Mouse (Mus musculus) heart, embryonic 15.5 days (tissue): ENCODE data around the gene Efr3b. TPM values are rescaled to one million over a fixed set of nuclear protein-coding genes. Genes with fewer than 3 reads are reported as not detected.
A peak's percentile ranks its signal among the peaks of the same experiment; 100 is the strongest.

ENCODE experiments used
- ATAC-seq: fragments of 200-750 bp; cut with Nextera tagmentation; replicated peaks from 2 replicates; pipeline ENCODE4 v1.8.0; 2017; ENCODE audit warnings: low read depth, moderate TSS enrichment; ENCODE audit not compliant: insufficient number of reproducible peaks, insufficient read depth, low FRiP score
- H3K27ac ChIP-seq: fragments of 300-500 bp; sonication (generic); 2 replicates; pipeline ENCODE4 v1.5.1; 2015; ENCODE audit warnings: mild to moderate bottlenecking, inconsistent platforms
- H3K27me3 ChIP-seq: fragments of 300-500 bp; sonication (generic); 2 replicates; pipeline ENCODE4 v1.6.1; 2015; ENCODE audit warnings: inconsistent platforms
- H3K36me3 ChIP-seq: fragments of 300-500 bp; sonication (generic); 2 replicates; pipeline ENCODE4 v1.6.1; 2015; ENCODE audit warnings: mild to moderate bottlenecking, inconsistent platforms
- H3K4me1 ChIP-seq: fragments of 300-500 bp; sonication (generic); replicated peaks from 2 replicates; pipeline ENCODE4 v1.6.1; 2015; ENCODE audit warnings: inconsistent platforms
- H3K4me2 ChIP-seq: fragments of 300-500 bp; sonication (generic); 2 replicates; pipeline ENCODE4 v1.6.1; 2015; ENCODE audit warnings: inconsistent platforms, mild to moderate bottlenecking, moderate library complexity
- H3K4me3 ChIP-seq: fragments of 300-500 bp; sonication (generic); 2 replicates; pipeline ENCODE4 v1.5.1; 2015; ENCODE audit warnings: mild to moderate bottlenecking, inconsistent platforms
- H3K9ac ChIP-seq: fragments of 300-500 bp; sonication (generic); 2 replicates; pipeline ENCODE4 v1.6.1; 2015; ENCODE audit warnings: mild to moderate bottlenecking, inconsistent platforms
- H3K9me3 ChIP-seq: fragments of 300-500 bp; sonication (generic); replicated peaks from 2 replicates; pipeline ENCODE4 v1.6.1; 2016; ENCODE audit warnings: inconsistent platforms
- WGBS: fragments of 180-500 bp; shearing (Covaris S2); methylation state at CpG from one replicate; pipeline ENCODE4 v1.1.7; 2015; ENCODE audit warnings: mixed read lengths; 5-methylcytosine and 5-hydroxymethylcytosine counted together
- polyA plus RNA-seq: library from polyadenylated mRNA; unstranded; fragments of >200 nt; fragmentation: Nextera tagmentation; extraction: Ambion mirVana; gene quantifications from 2 replicates; pipeline ENCODE4 v1.2.1, GENCODE M21; 2015

Efr3b gene
- polyA plus RNA-seq, 1 experiment from 2014 or later = 5.1 TPM

DNA sequence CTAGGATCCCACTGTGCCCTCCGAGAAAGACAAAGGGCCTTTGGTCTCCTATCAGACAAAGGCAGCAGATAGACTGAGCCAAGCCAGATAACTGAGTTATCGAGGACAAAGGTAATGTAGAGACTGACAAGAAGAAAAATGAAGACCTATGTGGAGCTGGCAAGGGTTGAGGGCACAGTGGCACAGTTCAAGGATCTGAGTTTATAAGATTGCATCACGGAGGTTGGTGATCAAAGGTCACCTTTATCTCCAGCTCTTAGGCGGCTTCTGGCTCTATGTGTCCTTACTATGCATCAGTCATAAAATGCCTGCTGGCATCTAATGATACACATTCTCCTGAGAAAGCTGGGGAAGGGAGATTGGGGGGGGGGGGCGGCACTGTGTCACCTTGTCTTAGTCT lies 2.6 kb downstream of the Efr3b start:
- H3K4me1 ChIP-seq = peaks cover 28% of the 10 kb centered on the region
- H3K27ac ChIP-seq = no peak overlapping the region
- 84% methylated on average over 5 of the region's 5 CpGs for WGBS
- no peaks in the 10 kb centered on the region for H3K27me3 ChIP-seq
- H3K9ac ChIP-seq = no peak overlapping the region
- no peak overlapping the region for H3K4me3 ChIP-seq
- ATAC-seq = no peak
- no peak overlapping the region for H3K4me2 ChIP-seq
- no peaks in the 10 kb centered on the region for H3K36me3 ChIP-seq
- H3K9me3 ChIP-seq = no peaks in the 10 kb centered on the region

DNA sequence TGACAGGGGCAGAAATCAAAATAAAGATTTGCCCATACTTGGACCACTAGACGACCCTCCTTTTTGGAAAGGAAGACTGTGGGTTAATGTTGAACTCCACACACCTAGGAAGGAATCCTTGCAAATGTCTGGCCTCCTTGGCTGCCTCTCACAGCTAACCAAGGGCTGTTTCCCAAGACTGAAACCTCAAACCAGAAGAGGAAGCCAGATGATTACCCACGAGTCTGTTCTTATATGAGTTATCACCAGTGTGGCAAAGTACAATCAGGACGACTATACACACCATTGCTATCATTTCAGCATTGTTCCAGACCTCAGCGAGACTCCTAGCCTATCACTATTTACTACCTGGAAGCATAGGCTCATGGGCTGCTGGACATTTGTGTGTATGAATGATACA lies 9.7 kb downstream of the Efr3b start:
- H3K9ac ChIP-seq = no peak overlapping the region
- no peaks in the 10 kb centered on the region for H3K36me3 ChIP-seq
- H3K9me3 ChIP-seq = no peaks in the 10 kb centered on the region
- peaks cover 19% of the 10 kb centered on the region for H3K4me1 ChIP-seq
- H3K4me2 ChIP-seq = no peak overlapping the region
- WGBS = 60% methylated on average over 4 of the region's 4 CpGs
- H3K27ac ChIP-seq = no peak overlapping the region
- ATAC-seq = no peak
- no peaks in the 10 kb centered on the region for H3K27me3 ChIP-seq
- H3K4me3 ChIP-seq = no peak overlapping the region

DNA sequence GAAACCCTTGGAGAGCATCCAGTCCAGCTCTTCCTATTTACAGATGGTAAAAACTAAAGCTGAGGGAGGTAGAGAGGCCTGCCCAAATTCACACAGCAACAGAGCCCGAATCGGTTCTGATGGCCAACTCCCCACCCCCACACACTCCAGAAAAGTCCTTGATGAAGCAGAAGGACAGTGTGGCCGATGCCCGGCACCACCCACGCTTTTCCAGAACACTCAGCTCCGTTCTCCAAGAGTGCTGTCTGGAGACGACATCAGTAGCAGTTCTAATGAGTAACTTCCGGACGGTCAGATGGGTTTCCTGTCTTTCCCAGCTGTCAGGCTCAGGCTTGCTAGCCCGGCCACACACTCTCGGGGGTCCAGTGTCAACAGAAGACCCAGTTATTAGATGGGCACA lies 10.2 kb downstream of the Efr3b start:
- H3K9ac ChIP-seq = no peak overlapping the region
- H3K9me3 ChIP-seq = no peaks in the 10 kb centered on the region
- peaks cover 25% of the 10 kb centered on the region for H3K4me1 ChIP-seq
- H3K27me3 ChIP-seq = no peaks in the 10 kb centered on the region
- H3K4me3 ChIP-seq = no peak overlapping the region
- ATAC-seq = 0 out of 2 replicates have a peak, but pooled peaks have one; percentile 18
- no peak overlapping the region for H3K4me2 ChIP-seq
- 59% methylated on average over 11 of the region's 11 CpGs for WGBS
- H3K27ac ChIP-seq = no peak overlapping the region
- no peaks in the 10 kb centered on the region for H3K36me3 ChIP-seq

DNA sequence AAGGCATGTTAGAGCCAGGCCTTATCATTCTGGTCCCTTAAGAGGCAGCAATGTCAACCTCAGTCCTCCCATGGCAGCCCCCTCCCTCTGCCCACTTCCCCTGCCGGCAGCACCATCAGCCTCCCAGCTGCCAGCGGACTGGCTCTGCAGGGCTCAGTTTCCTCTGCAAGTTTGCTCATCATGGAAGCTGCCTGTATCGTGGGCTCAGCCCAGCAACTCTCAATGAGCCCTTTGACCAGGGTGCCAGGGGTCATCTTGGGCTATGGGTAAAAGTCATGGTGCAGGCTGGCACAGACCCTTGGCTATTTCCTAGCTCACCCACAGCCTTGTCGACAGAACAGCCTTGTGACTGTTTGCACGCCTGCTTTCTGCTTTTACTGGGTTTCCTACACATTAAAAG lies 14.4 kb downstream of the Efr3b start:
- ATAC-seq = no peak
- no peak overlapping the region; the same call in 1 of the 2 replicates for H3K4me2 ChIP-seq
- peak overlapping the region; percentile 22; the same call in 1 of the 2 replicates for H3K27ac ChIP-seq
- H3K9me3 ChIP-seq = no peaks in the 10 kb centered on the region
- no peak overlapping the region for H3K4me3 ChIP-seq
- H3K9ac ChIP-seq = no peak overlapping the region
- 46% methylated on average over 5 of the region's 5 CpGs for WGBS
- H3K27me3 ChIP-seq = no peaks in the 10 kb centered on the region
- no peaks in the 10 kb centered on the region for H3K36me3 ChIP-seq
- H3K4me1 ChIP-seq = peaks cover 47% of the 10 kb centered on the region

DNA sequence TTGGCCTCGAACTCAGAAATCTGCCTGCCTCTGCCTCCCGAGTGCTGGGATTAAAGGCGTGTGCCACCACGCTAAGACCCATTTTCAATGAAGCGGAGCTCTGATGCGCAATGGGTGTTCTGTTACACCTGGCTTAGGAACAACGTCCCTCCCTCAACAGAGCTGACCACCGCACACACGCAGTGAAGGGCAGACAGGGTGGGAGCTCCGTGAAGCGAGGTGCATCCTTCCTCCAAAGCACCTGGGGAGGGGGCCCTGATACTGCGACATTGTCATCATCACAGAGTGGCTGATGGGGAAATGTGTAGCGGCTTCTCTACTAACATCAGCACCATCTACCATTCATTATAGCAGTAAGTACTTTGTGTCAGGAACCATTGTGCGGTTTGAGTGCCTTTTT lies 15.2 kb downstream of the Efr3b start:
- peak overlapping the region; percentile 93 for H3K27ac ChIP-seq
- WGBS = 94% methylated on average over 14 of the region's 14 CpGs
- no peaks in the 10 kb centered on the region for H3K27me3 ChIP-seq
- no peak overlapping the region for H3K9ac ChIP-seq
- H3K9me3 ChIP-seq = no peaks in the 10 kb centered on the region
- peaks cover 41% of the 10 kb centered on the region for H3K4me1 ChIP-seq
- no peaks in the 10 kb centered on the region for H3K36me3 ChIP-seq
- no peak overlapping the region for H3K4me2 ChIP-seq
- ATAC-seq = no peak
- H3K4me3 ChIP-seq = no peak overlapping the region

DNA sequence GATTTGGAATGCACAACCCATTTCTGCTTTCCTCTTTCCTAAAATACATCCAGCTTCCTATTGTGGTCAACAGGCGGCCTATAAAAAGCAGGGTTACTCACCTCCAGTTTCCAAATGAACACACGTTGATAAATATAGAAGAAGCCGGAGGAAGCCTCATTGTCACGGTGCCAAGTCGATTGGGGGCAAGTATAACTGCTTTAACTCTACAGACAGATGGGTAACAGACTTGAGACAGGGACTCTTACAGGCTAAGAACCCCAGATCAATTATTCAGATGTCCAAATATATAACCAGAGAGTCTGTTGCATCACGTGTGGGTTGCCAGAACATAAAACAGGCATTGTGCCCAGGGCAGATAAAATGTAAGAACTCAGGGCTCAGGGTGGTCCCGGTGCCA lies 15.9 kb downstream of the Efr3b start:
- ATAC-seq = 0 out of 2 replicates have a peak, but pooled peaks have one; percentile 24
- Histone ChIP-seq H3K4me1 (peaks cover 38% of the 10 kb centered on the region), H3K4me3 (peak overlapping the region; percentile 17; the same call in 1 of the 2 replicates), H3K27ac (peak overlapping the region; percentile 93), H3K9me3 (no peaks in the 10 kb centered on the region), H3K9ac (no peak overlapping the region), H3K27me3 (no peaks in the 10 kb centered on the region), H3K4me2 (peak overlapping the region; percentile 41), H3K36me3 (no peaks in the 10 kb centered on the region)
- WGBS = 13% methylated on average over 7 of the region's 7 CpGs

DNA sequence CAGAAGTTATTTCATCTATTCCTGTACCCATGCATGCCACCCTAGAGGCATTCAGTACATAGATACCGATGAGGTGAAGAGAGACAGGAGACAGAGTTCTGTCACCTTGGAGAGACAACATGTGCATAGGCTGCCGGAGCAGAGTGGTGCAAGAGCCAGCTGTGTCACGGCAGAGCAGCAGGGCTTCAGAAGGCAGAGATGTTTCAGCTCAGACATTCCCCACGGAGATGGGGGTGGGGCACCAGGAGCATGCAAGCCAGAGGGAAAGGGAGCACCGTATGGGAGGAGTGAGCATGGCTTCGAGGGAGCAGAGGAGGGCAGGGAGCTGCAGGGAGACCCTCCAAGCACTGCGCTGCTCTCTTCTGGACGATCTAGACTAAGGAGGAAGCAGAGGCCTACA lies 18.2 kb downstream of the Efr3b start:
- H3K4me2 ChIP-seq = peak overlapping the region; percentile 41
- H3K36me3 ChIP-seq = no peaks in the 10 kb centered on the region
- peak; percentile 90 for ATAC-seq
- no peaks in the 10 kb centered on the region for H3K9me3 ChIP-seq
- H3K27ac ChIP-seq = peak overlapping the region; percentile 93
- no peak overlapping the region for H3K9ac ChIP-seq
- no peaks in the 10 kb centered on the region for H3K27me3 ChIP-seq
- peaks cover 47% of the 10 kb centered on the region for H3K4me1 ChIP-seq
- WGBS = 24% methylated on average over 8 of the region's 8 CpGs
- H3K4me3 ChIP-seq = no peak overlapping the region

DNA sequence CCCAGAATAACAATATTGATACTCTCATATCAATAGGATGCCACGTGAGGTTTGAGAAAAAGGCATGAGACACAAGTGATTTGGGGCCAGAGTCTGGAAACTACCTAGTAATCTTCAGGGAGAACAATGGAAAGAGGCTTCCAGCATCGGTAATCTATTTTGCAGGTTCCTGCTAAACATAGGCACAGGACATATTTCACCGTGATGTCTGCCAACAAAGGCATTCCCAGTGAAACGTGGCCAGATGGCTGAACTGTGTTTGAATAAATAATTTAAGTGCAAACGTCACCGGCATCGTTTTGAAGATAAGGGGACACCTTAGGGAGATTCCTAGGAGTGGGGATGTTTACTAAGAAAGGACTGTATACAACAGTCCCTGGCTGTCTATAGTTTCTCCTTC lies 22.4 kb downstream of the Efr3b start:
- no peak overlapping the region for H3K9ac ChIP-seq
- no peaks in the 10 kb centered on the region for H3K9me3 ChIP-seq
- peaks cover 18% of the 10 kb centered on the region for H3K4me1 ChIP-seq
- peak overlapping the region; percentile 61 for H3K27ac ChIP-seq
- H3K4me2 ChIP-seq = no peak overlapping the region
- no peak overlapping the region for H3K4me3 ChIP-seq
- H3K36me3 ChIP-seq = no peaks in the 10 kb centered on the region
- H3K27me3 ChIP-seq = no peaks in the 10 kb centered on the region
- 20% methylated on average over 7 of the region's 7 CpGs for WGBS
- no peak for ATAC-seq

DNA sequence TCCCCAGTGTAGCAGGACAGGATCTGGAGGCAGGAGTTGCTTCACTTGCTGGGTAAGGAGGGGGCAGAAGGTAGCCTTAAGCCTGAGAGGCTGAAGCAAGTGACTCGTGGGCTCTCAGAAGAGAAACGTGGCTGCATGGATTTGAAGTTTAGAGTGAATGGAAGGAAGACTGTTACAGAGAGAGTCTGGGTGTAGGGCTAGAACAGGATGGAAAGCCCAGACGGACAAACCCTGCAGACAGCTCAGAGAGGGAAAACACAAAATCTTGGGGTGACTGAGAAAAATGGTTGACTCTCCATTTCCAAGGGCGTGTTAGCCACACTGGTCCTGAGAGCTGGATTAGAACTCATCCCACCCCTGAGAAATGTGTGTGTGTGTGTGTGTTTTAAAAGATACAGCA lies 23.0 kb downstream of the Efr3b start:
- WGBS = 67% methylated on average over 4 of the region's 4 CpGs
- Histone ChIP-seq H3K27me3 (no peaks in the 10 kb centered on the region), H3K4me1 (peaks cover 13% of the 10 kb centered on the region), H3K9me3 (no peaks in the 10 kb centered on the region), H3K4me3 (no peak overlapping the region), H3K9ac (no peak overlapping the region), H3K27ac (peak overlapping the region; percentile 61; the same call in 1 of the 2 replicates), H3K36me3 (no peaks in the 10 kb centered on the region), H3K4me2 (no peak overlapping the region)
- ATAC-seq = no peak

DNA sequence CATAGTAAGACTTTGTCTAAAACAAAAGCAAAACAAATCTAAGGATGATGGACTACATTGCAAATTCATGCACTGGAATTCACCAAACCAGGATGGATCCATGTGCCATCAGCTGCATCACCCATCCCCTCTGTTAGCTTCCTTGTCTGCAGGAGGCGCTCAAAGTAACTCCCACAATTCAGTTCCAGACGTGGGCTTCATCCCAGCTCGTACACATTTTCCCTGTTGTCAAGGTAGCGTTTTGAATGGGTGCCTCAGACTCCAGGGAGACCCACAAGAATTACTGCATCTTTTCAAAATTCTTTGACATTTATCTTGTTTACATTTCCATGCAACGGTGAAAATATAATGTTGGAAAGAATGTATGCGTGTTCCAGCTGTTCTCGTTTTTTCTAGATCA lies 23.5 kb downstream of the Efr3b start:
- 70% methylated on average over 7 of the region's 7 CpGs for WGBS
- ATAC-seq = no peak
- no peak overlapping the region for H3K27ac ChIP-seq

DNA sequence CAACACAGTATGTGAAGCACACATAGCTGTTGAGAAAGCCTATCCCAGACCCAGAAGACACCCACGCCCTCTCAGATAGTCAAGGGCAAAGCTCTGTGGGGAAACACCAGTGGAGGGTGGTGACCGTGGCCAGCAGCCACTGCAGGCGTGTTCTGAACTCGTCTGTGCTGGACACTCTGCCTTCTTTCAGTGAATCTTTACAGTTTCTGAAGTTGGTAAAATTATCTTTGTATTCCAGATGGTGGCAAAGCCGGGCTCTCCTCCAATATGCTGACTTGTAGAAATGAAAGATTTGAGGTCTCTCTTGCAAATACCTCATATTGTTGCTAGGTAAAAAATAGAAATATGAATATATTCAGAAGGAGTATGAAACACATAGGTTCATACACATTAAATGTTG lies 27.0 kb downstream of the Efr3b start:
- H3K4me1 ChIP-seq = peaks cover 33% of the 10 kb centered on the region
- no peak overlapping the region for H3K27ac ChIP-seq
- H3K4me2 ChIP-seq = no peak overlapping the region
- ATAC-seq = no peak
- no peaks in the 10 kb centered on the region for H3K36me3 ChIP-seq
- H3K27me3 ChIP-seq = no peaks in the 10 kb centered on the region
- no peak overlapping the region for H3K4me3 ChIP-seq
- no peak overlapping the region for H3K9ac ChIP-seq
- WGBS = 81% methylated on average over 5 of the region's 5 CpGs
- H3K9me3 ChIP-seq = no peaks in the 10 kb centered on the region

More for the DNA sequence above, 23.5 kb downstream of the Efr3b start:
- Histone ChIP-seq H3K4me2 (no peak overlapping the region), H3K4me1 (peaks cover 9% of the 10 kb centered on the region), H3K27me3 (no peaks in the 10 kb centered on the region), H3K9ac (no peak overlapping the region), H3K36me3 (no peaks in the 10 kb centered on the region), H3K4me3 (no peak overlapping the region), H3K9me3 (no peaks in the 10 kb centered on the region)

DNA sequence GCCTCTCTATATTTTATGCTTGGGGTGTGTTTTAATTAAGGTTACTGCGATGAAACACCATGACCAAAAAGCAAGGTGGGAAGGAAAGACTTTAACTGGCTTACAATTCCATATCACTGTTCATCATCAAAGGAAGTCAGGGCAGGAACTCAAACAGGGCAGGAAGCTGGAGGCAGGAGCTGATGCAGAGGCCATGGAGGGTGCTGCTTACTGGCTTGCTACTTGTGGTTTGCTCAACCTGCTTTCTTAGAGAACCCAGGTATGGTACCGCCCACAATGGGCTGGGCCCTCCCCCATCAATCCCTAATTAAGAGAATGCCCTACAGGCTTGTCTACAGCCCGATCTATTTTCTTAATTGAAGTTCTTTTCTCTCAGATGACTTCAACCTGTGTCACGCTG lies 27.4 kb downstream of the Efr3b start:
- Histone ChIP-seq H3K27me3 (no peaks in the 10 kb centered on the region), H3K4me1 (peaks cover 35% of the 10 kb centered on the region), H3K9ac (no peak overlapping the region), H3K9me3 (no peaks in the 10 kb centered on the region), H3K4me3 (no peak overlapping the region), H3K36me3 (no peaks in the 10 kb centered on the region), H3K4me2 (no peak overlapping the region), H3K27ac (no peak overlapping the region)
- WGBS = 86% methylated on average over 4 of the region's 4 CpGs
- no peak for ATAC-seq
